Mouse (Mus musculus) thymus, adult 18-20 months (tissue): ENCODE data around the gene Vti1a.
A peak's percentile ranks its signal among the peaks of the same experiment; 100 is the strongest.

ENCODE experiments used
- DNase-seq, 2 experiments: peaks; one replicate each; pipeline ENCODE4 v3.0.0; 2022; ENCODE audit warnings: mixed read lengths in 2 of 2

The Vti1a gene

GRCm38 (mm10) chr19:55315452-55316108 is 515 bp upstream of the Vti1a start, which contains the start of gene Zdhhc6:
Gene Zdhhc6, minus strand, starts transcription at chr19:55316032.
- DNase-seq, result peak; percentile 52 to 56

GRCm38 (mm10) chr19:55316901-55317300 is 806 bp downstream of the Vti1a start:
- no peak for DNase-seq

- no peak for DNase-seq
Measured at GRCm38 (mm10) chr19:55319036-55319435, 2.9 kb downstream of the Vti1a start.

GRCm38 (mm10) chr19:55319521-55319920 is 3.4 kb downstream of the Vti1a start:
- DNase-seq, result no peak

GRCm38 (mm10) chr19:55322604-55323003 is 6.5 kb downstream of the Vti1a start:
- DNase-seq, result no peak

- DNase-seq, result no peak
Measured at GRCm38 (mm10) chr19:55327510-55327909, 11.4 kb downstream of the Vti1a start.

GRCm38 (mm10) chr19:55331776-55332175 is 15.7 kb downstream of the Vti1a start:
- no peak for DNase-seq

- DNase-seq, result peak; percentile 20 to 21
Measured at GRCm38 (mm10) chr19:55332641-55333268, 16.7 kb downstream of the Vti1a start.

GRCm38 (mm10) chr19:55335881-55336280 is 19.8 kb downstream of the Vti1a start:
- no peak for DNase-seq

- no peak for DNase-seq
Measured at GRCm38 (mm10) chr19:55336441-55336840, 20.3 kb downstream of the Vti1a start.

- DNase-seq, result no peak
Measured at GRCm38 (mm10) chr19:55337066-55337465, 21.0 kb downstream of the Vti1a start.

- no peak for DNase-seq
Measured at GRCm38 (mm10) chr19:55337664-55338063, 21.6 kb downstream of the Vti1a start.

- no peak for DNase-seq
Measured at GRCm38 (mm10) chr19:55340521-55340920, 24.4 kb downstream of the Vti1a start.

- DNase-seq, result no peak
Measured at GRCm38 (mm10) chr19:55341377-55341776, 25.3 kb downstream of the Vti1a start.

GRCm38 (mm10) chr19:55342423-55342822 is 26.3 kb downstream of the Vti1a start:
- no peak for DNase-seq

- no peak for DNase-seq
Measured at GRCm38 (mm10) chr19:55343274-55343673, 27.2 kb downstream of the Vti1a start.

- no peak for DNase-seq
Measured at GRCm38 (mm10) chr19:55348187-55348586, 32.1 kb downstream of the Vti1a start.

GRCm38 (mm10) chr19:55350673-55351378 is 34.7 kb downstream of the Vti1a start:
- DNase-seq, result no peak

GRCm38 (mm10) chr19:55362606-55363005 is 46.5 kb downstream of the Vti1a start:
- DNase-seq, result no peak

GRCm38 (mm10) chr19:55369691-55370090 is 53.6 kb downstream of the Vti1a start:
- no peak for DNase-seq

GRCm38 (mm10) chr19:55376331-55376730 is 60.2 kb downstream of the Vti1a start:
- no peak for DNase-seq

GRCm38 (mm10) chr19:55377465-55377864 is 61.4 kb downstream of the Vti1a start:
- no peak for DNase-seq

GRCm38 (mm10) chr19:55378884-55379283 is 62.8 kb downstream of the Vti1a start:
- no peak for DNase-seq

- no peak for DNase-seq
Measured at GRCm38 (mm10) chr19:55380764-55381163, 64.7 kb downstream of the Vti1a start.
